Mouse (Mus musculus): ENCODE data around the gene Tmem186.

DNA sequence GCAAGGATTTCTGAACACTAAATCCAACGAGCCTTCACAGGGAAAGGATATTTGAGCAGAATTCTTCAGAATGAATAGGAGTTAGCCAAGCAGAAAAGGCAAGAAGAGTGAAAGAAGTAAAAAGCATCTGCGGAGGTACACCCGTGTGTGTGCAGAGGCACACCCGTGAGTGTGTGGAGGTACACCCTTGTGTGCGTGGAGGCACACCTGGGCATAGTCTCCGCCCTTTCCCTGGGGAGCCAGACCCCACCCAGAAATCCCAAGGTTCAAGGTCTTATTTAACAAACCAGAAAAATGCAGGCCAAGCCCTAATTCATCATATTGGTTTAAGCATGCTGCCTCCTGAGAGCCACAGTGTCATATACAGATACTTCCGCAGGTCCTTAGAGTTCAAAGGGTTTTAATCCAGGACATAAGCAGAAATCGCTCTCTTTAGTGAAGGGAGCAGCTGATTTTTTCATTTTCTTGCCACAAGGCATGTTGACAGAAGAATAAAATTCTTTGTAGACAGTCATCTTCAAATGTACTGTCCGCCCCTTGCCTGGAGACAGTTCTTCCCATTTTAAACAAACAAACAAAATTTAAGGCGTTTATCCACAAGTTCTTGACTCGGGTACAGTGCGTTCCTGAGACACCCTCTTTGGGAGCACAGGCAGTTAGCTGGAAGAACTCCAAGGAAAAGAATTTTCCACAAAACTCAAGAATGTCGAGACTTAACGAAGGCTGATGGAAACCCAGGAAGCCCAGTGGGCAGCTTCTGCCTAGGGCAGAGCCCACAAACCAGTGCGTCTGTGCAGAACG lies 17.0 kb downstream of the Tmem186 start:
- TF ChIP-seq EP300 (optimal IDR thresholded peaks at IDR 0.05) (no peak), CTCF (IDR thresholded peaks at IDR 0.05; ENCODE audit: low read depth) (no peak)
